Mouse (Mus musculus) heart, postnatal 0 days (tissue): ENCODE measurements at regions not wholly inside any gene's neighbourhood (a gene's known extent, or its start where the extent isn't known, plus 50 kb on each side); places are given as distances from the start of the nearest gene placed in this dataset.

Source experiments
- ATAC-seq: fragments of 200-750 bp; cut with Nextera tagmentation; 2 replicates; pipeline ENCODE4 v1.8.0; 2017; ENCODE audit warnings: low read depth, moderate number of reproducible peaks, moderate library complexity; ENCODE audit not compliant: insufficient read depth
- DNase-seq: peaks from one replicate; pipeline ENCODE4 v3.0.0-alpha.2; 2016; ENCODE audit warnings: low spot score
- H3K27ac ChIP-seq: fragments of 300-500 bp; sonication (generic); 2 replicates; pipeline ENCODE4 v1.5.1; 2014; ENCODE audit warnings: low read depth, mild to moderate bottlenecking
- H3K27me3 ChIP-seq: fragments of 300-500 bp; sonication (generic); 2 replicates; pipeline ENCODE4 v1.6.1; 2014; ENCODE audit warnings: low read length, mixed read lengths; ENCODE audit not compliant: control insufficient read depth, insufficient read depth
- H3K36me3 ChIP-seq: fragments of 300-500 bp; sonication (generic); replicated peaks from 2 replicates; pipeline ENCODE4 v1.6.1; 2014; ENCODE audit warnings: low read length, mixed read lengths; ENCODE audit not compliant: control insufficient read depth, insufficient read depth
- H3K4me1 ChIP-seq: fragments of 300-500 bp; sonication (generic); 2 replicates; pipeline ENCODE4 v1.6.1; 2014; ENCODE audit warnings: antibody characterized with exemption; ENCODE audit not compliant: control insufficient read depth, insufficient read depth
- H3K4me2 ChIP-seq: fragments of 300-500 bp; sonication (generic); 2 replicates; pipeline ENCODE4 v1.6.1; 2014; ENCODE audit warnings: low read depth, mild to moderate bottlenecking, low read length, moderate library complexity
- H3K4me3 ChIP-seq: fragments of 300-500 bp; sonication (generic); 2 replicates; pipeline ENCODE4 v1.5.1; 2014; ENCODE audit warnings: low read depth, low read length
- H3K9ac ChIP-seq: fragments of 300-500 bp; sonication (generic); replicated peaks from 2 replicates; pipeline ENCODE4 v1.6.1; 2014; ENCODE audit warnings: low read depth, low read length, mixed read lengths
- H3K9me3 ChIP-seq: fragments of 300-500 bp; sonication (generic); replicated peaks from 2 replicates; pipeline ENCODE4 v1.6.1; 2016; ENCODE audit warnings: low read length; ENCODE audit not compliant: control insufficient read depth
- CTCF ChIP-seq: IDR thresholded peaks from 2 replicates; pipeline ENCODE4 v1.5.1; 2016; ENCODE audit warnings: antibody characterized with exemption, control low read depth, low read depth
- EP300 ChIP-seq: IDR thresholded peaks from 2 replicates; pipeline ENCODE4 v1.6.1; 2016; ENCODE audit warnings: antibody characterized with exemption, low read depth
- WGBS: fragments of 180-500 bp; shearing (Covaris S2); extraction: QIAGEN DNeasy Blood & Tissue Kit; methylation state at CpG from one replicate; pipeline ENCODE4 v1.1.7; 2014; 5-methylcytosine and 5-hydroxymethylcytosine counted together

DNA sequence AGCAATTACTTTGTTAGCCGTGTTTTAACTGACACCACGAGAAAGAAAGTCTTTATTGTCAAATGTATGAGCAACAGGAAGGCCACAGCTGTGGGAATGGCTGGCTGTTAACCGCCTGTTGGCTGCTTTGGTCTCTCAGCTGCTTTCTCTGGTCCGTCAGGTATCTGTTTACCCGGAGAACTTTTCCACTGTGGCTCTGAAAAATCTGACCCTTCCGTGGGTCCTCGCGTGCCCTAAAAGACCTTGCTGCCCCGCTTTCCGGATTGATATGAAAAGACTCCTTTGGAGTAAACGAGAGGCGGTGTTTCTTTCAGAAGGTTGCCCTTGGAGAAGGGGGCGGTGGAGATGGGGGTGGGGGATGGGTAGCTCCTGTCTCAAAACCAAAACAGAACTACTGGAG lies 75.9 kb downstream of the Sox14 start:
- WGBS: 4% methylated on average over 13 of the region's 13 CpGs
- no peak for ATAC-seq
- H3K9ac ChIP-seq: peak overlapping the region; percentile 24; the same call in 1 of the 2 replicates

DNA sequence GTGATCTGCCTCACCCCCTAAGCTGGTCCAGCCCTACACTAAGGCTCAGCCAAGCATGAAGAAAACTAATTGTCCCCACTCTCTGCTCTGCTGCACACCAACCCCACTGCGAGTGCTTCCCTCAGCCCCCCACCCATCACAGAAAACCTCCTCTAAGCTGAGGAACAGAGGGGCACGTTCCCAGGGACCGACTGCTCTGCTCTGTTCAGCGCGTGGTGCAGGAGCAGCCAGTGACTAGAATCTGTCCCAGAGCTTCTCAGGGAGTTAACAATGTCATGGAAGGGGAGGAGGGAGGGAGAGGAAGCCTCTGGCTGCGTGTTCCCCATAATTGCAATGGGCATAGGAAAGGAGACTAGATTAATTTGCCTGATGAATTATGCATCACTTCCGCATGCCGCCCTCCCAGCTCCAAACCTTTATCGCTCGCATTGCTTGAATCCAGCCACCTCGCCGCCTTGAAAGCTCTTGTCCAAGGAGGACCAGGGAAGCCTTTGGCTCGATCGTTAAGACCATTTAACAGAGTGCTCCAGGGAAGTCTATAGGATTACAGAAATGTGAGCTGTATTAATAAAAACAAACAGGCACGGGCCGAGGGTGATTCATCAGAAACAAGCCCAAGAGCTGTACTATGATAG lies 76.5 kb downstream of the Sox14 start:
- ATAC-seq (peak; percentile 51; the same call in 1 of the 2 replicates), DNase-seq (peak; percentile 9)
- TF ChIP-seq CTCF: no peak
- TF ChIP-seq EP300: no peak
- H3K9me3 ChIP-seq: no peaks in the 10 kb centered on the region
- no peak overlapping the region for H3K27ac ChIP-seq
- no peaks in the 10 kb centered on the region for H3K27me3 ChIP-seq
- H3K9ac ChIP-seq: peak overlapping the region; percentile 24; the same call in 1 of the 2 replicates
- WGBS: 2% methylated on average over 16 of the region's 16 CpGs
- H3K4me1 ChIP-seq: peaks cover 6% of the 10 kb centered on the region; the same call in 1 of the 2 replicates
- peak overlapping the region; percentile 41 for H3K4me3 ChIP-seq
- H3K4me2 ChIP-seq: peak overlapping the region; percentile 70
- no peaks in the 10 kb centered on the region for H3K36me3 ChIP-seq

More for the DNA sequence above, 75.9 kb downstream of the Sox14 start:
- H3K27me3 ChIP-seq: no peaks in the 10 kb centered on the region
- peak overlapping the region; percentile 41 for H3K4me3 ChIP-seq
- no peaks in the 10 kb centered on the region for H3K36me3 ChIP-seq
- DNase-seq: no peak
- H3K4me1 ChIP-seq: peaks cover 6% of the 10 kb centered on the region; the same call in 1 of the 2 replicates
- peak overlapping the region; percentile 70 for H3K4me2 ChIP-seq
- no peak overlapping the region for H3K27ac ChIP-seq
- TF ChIP-seq EP300: no peak
- TF ChIP-seq CTCF: no peak
- no peaks in the 10 kb centered on the region for H3K9me3 ChIP-seq

DNA sequence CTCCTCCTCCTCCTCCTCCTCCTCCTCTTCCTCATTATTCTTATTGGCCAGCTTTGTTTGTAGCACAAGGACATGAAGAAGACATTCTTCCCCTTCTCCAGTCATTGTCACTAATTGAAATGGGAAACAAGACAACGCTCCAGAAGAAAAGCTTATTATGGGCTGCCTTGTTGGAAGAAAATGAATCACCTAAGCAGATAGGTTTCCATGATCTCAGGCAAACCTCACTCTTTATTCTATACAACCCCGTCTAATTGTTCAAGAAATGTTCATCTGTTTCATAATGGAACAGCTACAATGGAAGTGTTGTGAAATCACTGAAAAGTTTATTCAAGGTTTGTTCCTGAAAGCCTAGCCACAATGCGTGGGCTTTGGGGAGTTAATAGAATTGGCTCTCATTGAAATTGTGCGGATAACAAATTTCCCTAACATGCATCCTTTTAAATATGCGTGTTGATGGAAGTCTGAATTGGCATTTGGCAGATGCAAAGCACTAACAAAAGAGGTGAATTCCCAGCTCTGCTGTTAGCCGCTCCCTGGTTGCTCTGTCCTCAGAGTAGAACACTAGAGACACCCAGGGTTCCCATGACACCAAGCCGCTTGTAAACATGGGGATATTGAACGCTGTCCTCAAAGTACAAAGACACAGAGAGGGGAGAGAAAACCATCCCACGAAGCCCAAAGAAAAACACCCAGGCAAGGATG lies 78.8 kb downstream of the Sox14 start:
- Histone ChIP-seq H3K9ac (no peak overlapping the region), H3K4me2 (no peak overlapping the region), H3K4me3 (no peak overlapping the region), H3K27ac (no peak overlapping the region), H3K9me3 (no peaks in the 10 kb centered on the region), H3K36me3 (no peaks in the 10 kb centered on the region), H3K4me1 (peaks cover 6% of the 10 kb centered on the region; the same call in 1 of the 2 replicates), H3K27me3 (no peaks in the 10 kb centered on the region)
- DNase-seq (no peak), ATAC-seq (no peak)
- WGBS: 60% methylated on average over 9 of the region's 9 CpGs
- TF ChIP-seq EP300 (no peak), CTCF (no peak)

DNA sequence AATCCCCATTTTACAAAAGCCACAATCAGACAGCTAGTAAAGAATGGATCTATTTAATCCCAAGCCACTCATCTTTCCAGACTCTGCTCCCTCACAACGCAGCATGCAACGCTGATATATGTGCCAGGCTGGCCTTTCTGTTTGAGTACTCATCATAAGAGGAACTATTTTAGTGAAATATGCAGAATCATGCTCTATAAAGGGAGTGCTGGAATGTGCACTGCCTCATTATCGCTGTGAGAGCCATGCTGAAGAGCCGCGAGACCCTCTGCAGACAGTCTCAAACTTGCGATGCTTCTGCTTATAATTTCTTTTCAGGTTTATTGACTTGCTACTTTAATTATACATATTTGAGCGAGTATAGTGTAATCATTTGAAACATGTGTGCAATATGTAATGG lies 75.6 kb upstream of the Cldn18 start:
- no peak for DNase-seq
- Histone ChIP-seq H3K4me3 (no peak overlapping the region), H3K4me2 (no peak overlapping the region), H3K27me3 (no peaks in the 10 kb centered on the region), H3K9ac (no peak overlapping the region), H3K36me3 (no peaks in the 10 kb centered on the region), H3K9me3 (no peaks in the 10 kb centered on the region), H3K27ac (no peak overlapping the region), H3K4me1 (no peaks in the 10 kb centered on the region)
- WGBS: 75% methylated on average over 7 of the region's 7 CpGs
- TF ChIP-seq EP300: no peak
- no peak for TF ChIP-seq CTCF
- no peak for ATAC-seq

DNA sequence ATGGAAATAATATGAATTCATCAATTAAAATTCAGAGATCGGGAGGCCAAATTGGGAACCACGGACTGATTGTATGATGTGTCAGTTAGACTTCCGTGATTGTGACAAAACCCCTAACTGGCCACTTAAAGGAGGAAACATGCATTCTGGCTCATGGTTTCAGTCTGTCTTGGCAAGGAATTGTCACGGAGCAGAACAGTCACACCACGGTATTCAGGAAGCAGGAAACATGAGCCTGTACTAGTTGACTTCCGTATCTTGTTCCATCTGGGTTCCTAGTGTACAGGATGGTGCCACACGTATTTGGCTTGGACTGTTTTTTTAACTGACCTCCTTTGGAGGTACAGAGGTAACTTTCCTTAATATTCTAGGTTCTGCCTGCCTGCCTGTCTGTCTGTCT lies 69.8 kb upstream of the Cldn18 start:
- Histone ChIP-seq H3K9ac (no peak overlapping the region), H3K4me1 (no peaks in the 10 kb centered on the region), H3K36me3 (no peaks in the 10 kb centered on the region), H3K4me3 (no peak overlapping the region), H3K27me3 (no peaks in the 10 kb centered on the region), H3K9me3 (no peaks in the 10 kb centered on the region), H3K4me2 (no peak overlapping the region), H3K27ac (no peak overlapping the region)
- WGBS: 58% methylated on average over 7 of the region's 7 CpGs
- no peak for DNase-seq
- no peak for ATAC-seq
- TF ChIP-seq EP300 (no peak), CTCF (no peak)

DNA sequence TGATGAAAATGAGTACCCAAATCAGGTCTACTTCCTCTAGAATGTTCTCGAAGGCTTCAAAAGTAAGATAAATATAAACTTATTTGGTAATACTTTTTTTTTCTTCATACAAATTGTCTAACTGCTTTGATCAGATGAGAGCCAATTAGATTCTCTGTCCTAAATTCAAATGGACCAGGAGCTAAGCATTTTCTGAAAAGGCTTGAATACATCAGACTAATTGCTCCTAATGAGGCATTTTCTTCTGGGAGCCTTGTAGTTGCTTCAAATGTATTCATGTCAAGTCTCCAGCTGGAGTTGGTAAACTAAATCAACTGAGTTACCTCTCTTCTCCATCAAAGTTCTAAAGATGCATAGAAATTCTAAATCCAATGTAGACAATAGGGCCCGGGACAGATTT lies 66.1 kb upstream of the Cldn18 start:
- H3K4me1 ChIP-seq: no peaks in the 10 kb centered on the region
- H3K4me3 ChIP-seq: no peak overlapping the region
- H3K4me2 ChIP-seq: no peak overlapping the region
- DNase-seq: no peak
- TF ChIP-seq EP300: no peak
- no peak for TF ChIP-seq CTCF
- 88% methylated on average over 2 of the region's 2 CpGs for WGBS
- H3K27me3 ChIP-seq: no peaks in the 10 kb centered on the region
- no peak overlapping the region for H3K9ac ChIP-seq
- no peak for ATAC-seq
- no peaks in the 10 kb centered on the region for H3K36me3 ChIP-seq
- no peak overlapping the region for H3K27ac ChIP-seq
- H3K9me3 ChIP-seq: no peaks in the 10 kb centered on the region
